Mouse (Mus musculus): Measurements from ENCODE around the gene Gm8773.

The Gm8773 gene

GRCm38 (mm10) chr5:5573749-5574317 is at the start of gene Gm8773:
TSS of gene Gm8773 (plus strand) at chr5:5573799.
- peak; percentile 30 to 36 for DNase-seq (ENCODE audit: low spot score in 2 of 2)

- no peak for DNase-seq (ENCODE audit: low spot score in 2 of 2)
These were observed 39.8 kb upstream of the Gm8773 start for GRCm38 (mm10) chr5:5533656-5534420.

GRCm38 (mm10) chr5:5536131-5536530 is 37.5 kb upstream of the Gm8773 start:
- DNase-seq (ENCODE audit: low spot score in 2 of 2), result no peak

GRCm38 (mm10) chr5:5539771-5540170 is 33.8 kb upstream of the Gm8773 start:
- DNase-seq (ENCODE audit: low spot score in 2 of 2), result no peak

- no peak for DNase-seq (ENCODE audit: low spot score in 2 of 2)
These were observed 33.2 kb upstream of the Gm8773 start for GRCm38 (mm10) chr5:5540385-5540784.

- no peak for DNase-seq (ENCODE audit: low spot score in 2 of 2)
These were observed 22.5 kb upstream of the Gm8773 start for GRCm38 (mm10) chr5:5551110-5551509.

GRCm38 (mm10) chr5:5559079-5559740 is 14.4 kb upstream of the Gm8773 start, which contains the start of gene Gtpbp10:
TSS of gene Gtpbp10 (minus strand) at chr5:5559538.
- peak; percentile 95 to 96 for DNase-seq (ENCODE audit: low spot score in 2 of 2)

GRCm38 (mm10) chr5:5559798-5560197 is 13.8 kb upstream of the Gm8773 start:
- DNase-seq (ENCODE audit: low spot score in 2 of 2), result no peak

GRCm38 (mm10) chr5:5561041-5561706 is 12.4 kb upstream of the Gm8773 start:
- DNase-seq (ENCODE audit: low spot score in 2 of 2), result no peak

- no peak for DNase-seq (ENCODE audit: low spot score in 2 of 2)
These were observed 11.2 kb upstream of the Gm8773 start for GRCm38 (mm10) chr5:5562435-5562834.

- no peak for DNase-seq (ENCODE audit: low spot score in 2 of 2)
These were observed 14.1 kb downstream of the Gm8773 start for GRCm38 (mm10) chr5:5587686-5588085.

GRCm38 (mm10) chr5:5610540-5610939 is 36.9 kb downstream of the Gm8773 start:
- no peak for DNase-seq (ENCODE audit: low spot score in 2 of 2)

- no peak for DNase-seq (ENCODE audit: low spot score in 2 of 2)
These were observed 44.7 kb downstream of the Gm8773 start for GRCm38 (mm10) chr5:5618329-5618728.

GRCm38 (mm10) chr5:5625491-5625890 is 51.9 kb downstream of the Gm8773 start:
- no peak for DNase-seq (ENCODE audit: low spot score in 2 of 2)

Measured in right cerebral cortex, postnatal 10 days (tissue).